Mouse (Mus musculus) heart, embryonic 11.5 days (tissue): ENCODE data around the gene Taok2. TPM values are rescaled to one million over a fixed set of nuclear protein-coding genes. Genes with fewer than 3 reads are reported as not detected.

Experiments
- ATAC-seq: fragments of 200-750 bp; cut with Nextera tagmentation; replicated peaks from 2 replicates; pipeline ENCODE4 v1.8.0; 2017; ENCODE audit warnings: moderate library complexity; ENCODE audit not compliant: insufficient number of reproducible peaks, low FRiP score, low TSS enrichment
- H3K27ac ChIP-seq: fragments of 300-500 bp; sonication (generic); 2 replicates; pipeline ENCODE4 v1.5.1; 2014; ENCODE audit warnings: mild to moderate bottlenecking, low read depth, low read length
- H3K27me3 ChIP-seq: fragments of 300-500 bp; sonication (generic); 2 replicates; pipeline ENCODE4 v1.6.1; 2014; ENCODE audit warnings: mild to moderate bottlenecking, low read length, mixed read lengths; ENCODE audit not compliant: control insufficient read depth, insufficient read depth
- H3K36me3 ChIP-seq: fragments of 300-500 bp; sonication (generic); 2 replicates; pipeline ENCODE4 v1.6.1; 2014; ENCODE audit warnings: mild to moderate bottlenecking, low read length, moderate library complexity, mixed read lengths; ENCODE audit not compliant: control insufficient read depth, insufficient read depth
- H3K4me1 ChIP-seq: fragments of 300-500 bp; sonication (generic); 2 replicates; pipeline ENCODE4 v1.6.1; 2014; ENCODE audit warnings: low read length; ENCODE audit not compliant: control insufficient read depth, insufficient read depth
- H3K4me2 ChIP-seq: fragments of 300-500 bp; sonication (generic); 2 replicates; pipeline ENCODE4 v1.6.1; 2014; ENCODE audit warnings: mild to moderate bottlenecking, moderate library complexity
- H3K4me3 ChIP-seq: fragments of 300-500 bp; sonication (generic); 2 replicates; pipeline ENCODE4 v1.5.1; 2014; ENCODE audit warnings: low read depth, low read length
- H3K9ac ChIP-seq: fragments of 300-500 bp; sonication (generic); 2 replicates; pipeline ENCODE4 v1.6.1; 2014; ENCODE audit warnings: mild to moderate bottlenecking, low read depth, low read length, moderate library complexity
- H3K9me3 ChIP-seq: fragments of 300-500 bp; sonication (generic); replicated peaks from 2 replicates; pipeline ENCODE4 v1.6.1; 2016; ENCODE audit warnings: low read length; ENCODE audit not compliant: control insufficient read depth
- WGBS: fragments of 180-500 bp; shearing (Covaris S2); extraction: QIAGEN DNeasy Blood & Tissue Kit; methylation state at CpG from one replicate; pipeline ENCODE4 v1.1.7; 2014; ENCODE audit not compliant: insufficient replicate concordance; 5-methylcytosine and 5-hydroxymethylcytosine counted together
- polyA plus RNA-seq: library from polyadenylated mRNA; unstranded; fragments of >200 nt; fragmentation: Nextera tagmentation; extraction: Ambion mirVana; gene quantifications from 2 replicates; pipeline ENCODE4 v1.2.1, GENCODE M21; 2014

Gene Taok2
- polyA plus RNA-seq, 1 experiment from 2014 or later = 19.4 TPM

GRCm38 (mm10) chr7:126832036-126832598, 52.4 kb downstream of the Taok2 start:
- Histone ChIP-seq H3K4me3 (peak overlapping the region; percentile 29), H3K36me3 (no peaks in the 10 kb centered on the region), H3K27ac (0 out of 2 replicates have a peak overlapping the region, but pooled peaks have one; percentile 22), H3K9ac (no peak overlapping the region), H3K4me2 (peak overlapping the region; percentile 71), H3K4me1 (peaks cover 5% of the 10 kb centered on the region), H3K9me3 (no peaks in the 10 kb centered on the region), H3K27me3 (peaks cover 25% of the 10 kb centered on the region)
- WGBS = under 1% methylated on average over 21 of the region's 21 CpGs
- ATAC-seq = peak; percentile 76

- 58% methylated on average over 5 of the region's 5 CpGs for WGBS
- H3K9ac ChIP-seq = no peak within 1 kb of the TSS
Observed at GRCm38 (mm10) chr7:126831539-126831938, 53.0 kb downstream of the Taok2 start, which contains the start of gene 4930451I11Rik. Gene 4930451I11Rik, minus strand, starts transcription at chr7:126831639.

GRCm38 (mm10) chr7:126825952-126826351, 58.6 kb downstream of the Taok2 start:
- Histone ChIP-seq H3K9me3 (no peaks in the 10 kb centered on the region), H3K27me3 (peaks cover 66% of the 10 kb centered on the region), H3K4me3 (no peak overlapping the region), H3K4me1 (peaks cover 6% of the 10 kb centered on the region), H3K4me2 (no peak overlapping the region), H3K27ac (no peak overlapping the region), H3K9ac (no peak overlapping the region), H3K36me3 (no peaks in the 10 kb centered on the region)
- WGBS = 42% methylated on average over 5 of the region's 5 CpGs
- no peak for ATAC-seq

More at GRCm38 (mm10) chr7:126831539-126831938, 53.0 kb downstream of the Taok2 start, which contains the start of gene 4930451I11Rik:
- ATAC-seq = no peak
- peak within 1 kb of the TSS; percentile 29 for H3K4me3 ChIP-seq
- H3K4me1 ChIP-seq = peaks cover 5% of the 10 kb centered on the region
- peak within 1 kb of the TSS; percentile 71 for H3K4me2 ChIP-seq
- peaks cover 27% of the 10 kb centered on the region for H3K27me3 ChIP-seq
- H3K9me3 ChIP-seq = no peaks in the 10 kb centered on the region
- H3K36me3 ChIP-seq = no peaks in the 10 kb centered on the region
- 0 out of 2 replicates have a peak within 1 kb of the TSS, but pooled peaks have one; percentile 22 for H3K27ac ChIP-seq

- 21% methylated on average over 8 of the region's 8 CpGs for WGBS
- H3K4me2 ChIP-seq = no peak overlapping the region
- no peak for ATAC-seq
- H3K27me3 ChIP-seq = peaks cover 61% of the 10 kb centered on the region
- H3K9ac ChIP-seq = no peak overlapping the region
- H3K36me3 ChIP-seq = no peaks in the 10 kb centered on the region
- H3K9me3 ChIP-seq = no peaks in the 10 kb centered on the region
- no peak overlapping the region; the same call in 1 of the 2 replicates for H3K4me3 ChIP-seq
- peaks cover 6% of the 10 kb centered on the region for H3K4me1 ChIP-seq
- no peak overlapping the region for H3K27ac ChIP-seq
Observed at GRCm38 (mm10) chr7:126825403-126825802, 59.1 kb downstream of the Taok2 start.

GRCm38 (mm10) chr7:126823940-126824339, 60.6 kb downstream of the Taok2 start:
- Histone ChIP-seq H3K9ac (no peak overlapping the region), H3K4me1 (peaks cover 6% of the 10 kb centered on the region), H3K4me3 (no peak overlapping the region), H3K27me3 (peaks cover 52% of the 10 kb centered on the region), H3K27ac (no peak overlapping the region), H3K36me3 (no peaks in the 10 kb centered on the region), H3K9me3 (no peaks in the 10 kb centered on the region), H3K4me2 (no peak overlapping the region)
- WGBS = 12% methylated on average over 10 of the region's 10 CpGs
- no peak for ATAC-seq

GRCm38 (mm10) chr7:126823202-126823711, 61.2 kb downstream of the Taok2 start:
- H3K27me3 ChIP-seq = peaks cover 46% of the 10 kb centered on the region
- no peak for ATAC-seq
- no peak overlapping the region for H3K9ac ChIP-seq
- H3K4me1 ChIP-seq = peaks cover 6% of the 10 kb centered on the region
- H3K4me3 ChIP-seq = peak overlapping the region; percentile 31
- WGBS = 1% methylated on average over 14 of the region's 19 CpGs
- H3K27ac ChIP-seq = no peak overlapping the region
- H3K36me3 ChIP-seq = no peaks in the 10 kb centered on the region
- H3K4me2 ChIP-seq = peak overlapping the region; percentile 58
- no peaks in the 10 kb centered on the region for H3K9me3 ChIP-seq

GRCm38 (mm10) chr7:126822741-126823140, 61.8 kb downstream of the Taok2 start:
- H3K4me2 ChIP-seq = peak overlapping the region; percentile 58
- ATAC-seq = no peak
- WGBS = 8% methylated on average over 9 of the region's 9 CpGs
- H3K9ac ChIP-seq = no peak overlapping the region
- H3K4me3 ChIP-seq = no peak overlapping the region
- peaks cover 6% of the 10 kb centered on the region for H3K4me1 ChIP-seq
- no peak overlapping the region for H3K27ac ChIP-seq
- no peaks in the 10 kb centered on the region for H3K9me3 ChIP-seq
- no peaks in the 10 kb centered on the region for H3K36me3 ChIP-seq
- peaks cover 46% of the 10 kb centered on the region for H3K27me3 ChIP-seq

- Histone ChIP-seq H3K4me3 (no peak overlapping the region), H3K4me2 (no peak overlapping the region), H3K27me3 (peaks cover 46% of the 10 kb centered on the region), H3K36me3 (no peaks in the 10 kb centered on the region), H3K27ac (no peak overlapping the region), H3K9ac (no peak overlapping the region), H3K9me3 (no peaks in the 10 kb centered on the region), H3K4me1 (peaks cover 6% of the 10 kb centered on the region)
- no peak for ATAC-seq
- WGBS = 20% methylated on average over 7 of the region's 7 CpGs
Observed at GRCm38 (mm10) chr7:126821835-126822511, 62.5 kb downstream of the Taok2 start.
